Mouse (Mus musculus) CH12.LX (cell line): Measurements from ENCODE around the gene Hsf5. TPM values are rescaled to one million over a fixed set of nuclear protein-coding genes. Genes with fewer than 3 reads are reported as not detected.
A peak's percentile ranks its signal among the peaks of the same experiment; 100 is the strongest.

Experiments
- DNase-seq: peaks from one replicate; pipeline ENCODE4 v3.0.0-alpha.2; 2013; ENCODE audit errors: extremely low read depth
- H3K27ac ChIP-seq: 2 replicates; pipeline ENCODE4 v1.5.1; 2012; ENCODE audit warnings: low read depth, mild to moderate bottlenecking, control low read depth, moderate library complexity; ENCODE audit not compliant: insufficient read depth
- H3K27me3 ChIP-seq: replicated peaks from 2 replicates; pipeline ENCODE3; 2012; ENCODE audit warnings: inconsistent platforms
- H3K36me3 ChIP-seq, 2 experiments: replicated peaks in 1 of 2; 2 replicates each; pipeline versions ENCODE3 to v1.6.1; 2012; ENCODE audit warnings: inconsistent platforms in 1 of 2, low read length in 1 of 2, mild to moderate bottlenecking in 1 of 2, mixed read lengths in 1 of 2, moderate library complexity in 1 of 2; ENCODE audit not compliant: control insufficient read depth in 1 of 2, insufficient read depth in 1 of 2
- H3K4me1 ChIP-seq, 2 experiments: 2 replicates each; pipeline ENCODE4 v1.6.1; 2012; ENCODE audit warnings: inconsistent platforms in 1 of 2, moderate library complexity in 1 of 2; ENCODE audit not compliant: insufficient read depth in 2 of 2, control insufficient read depth in 1 of 2
- H3K4me2 ChIP-seq: 2 replicates; pipeline ENCODE4 v1.6.1; 2012; ENCODE audit warnings: low read depth, mild to moderate bottlenecking, control low read depth; ENCODE audit not compliant: poor library complexity, insufficient read depth, severe bottlenecking
- H3K4me3 ChIP-seq, 3 experiments: fragments of 150-350 bp in 1 of 3; sonication (generic) in 1 of 3; replicated peaks in 1 of 3; 2 replicates each; pipeline versions ENCODE3 to v1.5.1; 2011 to 2012; ENCODE audit warnings: low read depth in 2 of 3, low read length in 2 of 3, mild to moderate bottlenecking in 2 of 3, moderate library complexity in 2 of 3, control low read depth in 1 of 3, improper control_type of control experiment in 1 of 3, inconsistent platforms in 1 of 3, mixed read lengths in 1 of 3; ENCODE audit not compliant: poor library complexity in 1 of 3
- H3K79me2 ChIP-seq: replicated peaks from 2 replicates; pipeline ENCODE4 v1.6.1; 2012; ENCODE audit warnings: mild to moderate bottlenecking, moderate library complexity; ENCODE audit not compliant: control insufficient read depth, poor library complexity, insufficient read depth, severe bottlenecking; ENCODE audit errors: extremely low read depth
- H3K9ac ChIP-seq: 2 replicates; pipeline ENCODE4 v1.6.1; 2012; ENCODE audit warnings: low read depth, mild to moderate bottlenecking, control low read depth, moderate library complexity; ENCODE audit not compliant: insufficient read depth
- H3K9me3 ChIP-seq: replicated peaks from 2 replicates; pipeline ENCODE3; 2012; ENCODE audit warnings: low read length, inconsistent platforms, mixed read lengths
- E2F4 ChIP-seq: IDR thresholded peaks from 2 replicates; pipeline ENCODE4 v1.6.1; 2011; ENCODE audit warnings: low read depth, low read length, improper control_type of control experiment; ENCODE audit not compliant: insufficient replicate concordance
- ELF1 ChIP-seq: IDR thresholded peaks from 2 replicates; pipeline ENCODE4 v1.6.1; 2014; ENCODE audit warnings: low read depth, mild to moderate bottlenecking, inconsistent platforms, low read length, improper control_type of control experiment
- ETS1 ChIP-seq: conservative IDR thresholded peaks from 2 replicates; pipeline ENCODE4 v1.6.1; 2012; ENCODE audit warnings: low read depth, mild to moderate bottlenecking, inconsistent platforms, low read length, improper control_type of control experiment, moderate library complexity
- GABPA ChIP-seq: IDR thresholded peaks from 2 replicates; pipeline ENCODE4 v1.6.1; 2012; ENCODE audit warnings: low read depth, low read length, improper control_type of control experiment, inconsistent platforms; ENCODE audit not compliant: insufficient replicate concordance
- HCFC1 ChIP-seq: IDR thresholded peaks from 2 replicates; pipeline ENCODE4 v1.6.1; 2012; ENCODE audit warnings: low read depth, mild to moderate bottlenecking, inconsistent platforms, low read length, improper control_type of control experiment
- JUN ChIP-seq: IDR thresholded peaks from 2 replicates; pipeline ENCODE4 v1.6.1; 2011; ENCODE audit warnings: low read depth, mild to moderate bottlenecking, low read length, improper control_type of control experiment, moderate library complexity; ENCODE audit not compliant: insufficient read depth
- MAFK ChIP-seq: IDR thresholded peaks from 2 replicates; pipeline ENCODE4 v1.6.1; 2011; ENCODE audit warnings: low read length, improper control_type of control experiment; ENCODE audit not compliant: insufficient replicate concordance
- MAX ChIP-seq: IDR thresholded peaks from 2 replicates; pipeline ENCODE4 v1.6.1; 2011; ENCODE audit warnings: low read length, improper control_type of control experiment
- MXI1 ChIP-seq: IDR thresholded peaks from 2 replicates; pipeline ENCODE4 v1.6.1; 2011; ENCODE audit warnings: mild to moderate bottlenecking, low read depth, low read length, improper control_type of control experiment
- NELFE ChIP-seq: IDR thresholded peaks from 2 replicates; pipeline ENCODE4 v1.6.1; 2011; ENCODE audit warnings: low read depth, low read length, improper control_type of control experiment
- NRF1 ChIP-seq: IDR thresholded peaks from 2 replicates; pipeline ENCODE4 v1.6.1; 2014; ENCODE audit warnings: low read depth, mild to moderate bottlenecking, inconsistent platforms, low read length, improper control_type of control experiment, moderate library complexity
- POLR2A ChIP-seq: IDR thresholded peaks from 2 replicates; pipeline ENCODE4 v1.6.1; 2011; ENCODE audit warnings: low read depth, mild to moderate bottlenecking, improper control_type of control experiment, low read length
- RCOR1 ChIP-seq: conservative IDR thresholded peaks from 2 replicates; pipeline ENCODE4 v1.6.1; 2012; ENCODE audit warnings: low read depth, mild to moderate bottlenecking, inconsistent platforms, low read length, improper control_type of control experiment
- TBP ChIP-seq: conservative IDR thresholded peaks from 2 replicates; pipeline ENCODE4 v1.6.1; 2011; ENCODE audit warnings: low read depth, low read length, improper control_type of control experiment
- TCF12 ChIP-seq: IDR thresholded peaks from 2 replicates; pipeline ENCODE4 v1.6.1; 2014; ENCODE audit warnings: low read depth, mild to moderate bottlenecking, inconsistent platforms, low read length, improper control_type of control experiment
- USF1 ChIP-seq: IDR thresholded peaks from 2 replicates; pipeline ENCODE4 v1.6.1; 2014; ENCODE audit warnings: low read depth, mild to moderate bottlenecking, inconsistent platforms, low read length, improper control_type of control experiment
- ZKSCAN1 ChIP-seq: IDR thresholded peaks from 2 replicates; pipeline ENCODE4 v1.6.1; 2012; ENCODE audit warnings: low read depth, inconsistent platforms, low read length, improper control_type of control experiment, borderline replicate concordance
- ZMIZ1 ChIP-seq: IDR thresholded peaks from 2 replicates; pipeline ENCODE4 v1.6.1; 2012; ENCODE audit warnings: low read depth, mild to moderate bottlenecking, inconsistent platforms, low read length, improper control_type of control experiment
- dilution Hi-C: fragments of 300-500 bp; cut with MboI; formaldehyde crosslinking; loops from 2 replicates; pipeline ENCODE4 v1.14.3; 2020; ENCODE audit warnings: low sequenced_read_pairs; ENCODE audit not compliant: extremely low pct_unique_long_range_greater_than_20kb, extremely low pct_ligation_motif_present
- in situ Hi-C: fragments of 300-500 bp; cut with MboI; formaldehyde crosslinking; loops from 3 replicates; pipeline ENCODE4 v1.14.3; 2019; ENCODE audit warnings: low sequenced_read_pairs, low pct_ligation_motif_present, low pct_unique_long_range_greater_than_20kb, mixed read lengths
- polyA plus RNA-seq: library from polyadenylated mRNA; unstranded; fragments of >175 nt; gene quantifications from 2 replicates; pipeline ENCODE4 v1.2.1, GENCODE M21; 2012; ENCODE audit warnings: low read depth; ENCODE audit not compliant: insufficient read length
- total RNA-seq, 2 experiments: library from RNA; depleted of rRNA; stranded (reverse); fragments of 300-350 nt in 1 of 2; fragments of >200 nt in 1 of 2; gene quantifications; 2 replicates each; pipeline ENCODE4 v1.2.3; 2012 to 2014

Gene Hsf5
- total and polyA plus RNA-seq, 3 experiments = 0.04 TPM; not detected in 2

DNA sequence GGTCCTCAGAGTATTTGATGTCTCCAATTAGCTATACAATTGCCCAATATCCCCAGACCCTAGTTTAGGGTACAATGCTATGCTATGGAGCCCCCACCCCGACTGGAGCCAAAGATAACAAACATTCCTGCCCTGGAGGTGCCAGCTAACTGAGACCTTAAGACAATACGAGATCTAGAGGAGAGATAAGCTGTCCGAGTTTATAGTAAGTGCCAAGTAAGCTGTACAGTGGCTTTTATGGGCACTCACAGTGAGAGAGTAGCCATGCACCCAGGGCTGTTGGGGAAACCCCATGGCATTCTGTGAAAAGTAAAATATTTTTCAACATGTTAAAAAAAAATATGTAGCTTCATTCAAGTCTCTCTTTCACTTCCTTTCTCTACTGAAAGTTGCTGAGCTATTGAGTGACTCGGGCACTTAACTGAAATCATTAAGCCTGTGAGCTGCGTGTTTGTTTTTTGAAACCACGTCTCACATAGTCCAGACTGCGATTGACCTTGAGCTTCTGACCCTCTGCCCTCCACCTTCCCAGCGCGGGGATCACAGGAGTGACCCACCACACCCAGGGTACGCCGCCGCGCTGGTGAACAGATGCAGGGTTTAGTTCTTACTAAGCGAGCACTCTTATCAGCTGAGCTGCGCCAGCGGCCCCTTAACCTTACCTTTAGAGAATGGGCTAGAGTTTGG lies 73.2 kb downstream of the Hsf5 start (continued):
- TF ChIP-seq USF1 (no peak), MAFK (peak; percentile 80), GABPA (no peak), HCFC1 (peak; percentile 38; the same call in 1 of the 2 replicates), E2F4 (peak; percentile 43; the same call in 1 of the 2 replicates), ZMIZ1 (no peak)

DNA sequence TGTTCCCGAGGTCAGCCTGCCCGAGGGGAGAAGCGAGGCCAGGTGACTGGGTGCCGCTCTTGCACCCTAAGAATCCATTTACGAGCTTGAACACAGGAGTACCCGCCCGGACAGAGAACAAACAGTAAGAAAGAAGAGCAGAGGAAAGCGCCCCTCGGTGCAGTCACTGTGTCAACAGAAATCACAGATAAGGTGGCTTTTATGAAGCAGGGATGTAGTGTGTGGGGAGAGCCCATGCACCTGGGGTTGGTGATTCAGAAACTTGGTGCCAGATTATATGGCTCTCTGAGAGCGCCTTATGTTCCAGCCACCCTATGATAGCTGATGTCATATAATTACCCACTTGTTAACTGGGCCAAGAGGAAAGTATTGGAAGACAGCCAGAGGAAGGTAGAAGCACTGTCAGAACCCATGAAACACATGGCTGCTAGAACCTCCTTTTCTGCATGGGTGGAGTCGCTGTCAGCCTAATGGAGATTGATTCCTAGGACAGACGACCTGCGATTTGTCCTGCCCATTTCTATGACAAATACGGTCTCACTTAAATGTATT lies 80.2 kb downstream of the Hsf5 start:
- Histone ChIP-seq H3K9me3 (no peaks in the 10 kb centered on the region), H3K79me2 (peaks cover 72% of the 10 kb centered on the region), H3K4me3 (no peak overlapping the region), H3K4me2 (no peak overlapping the region), H3K9ac (no peak overlapping the region), H3K27ac (no peak overlapping the region), H3K4me1 (peaks cover 8 to 50% of the 10 kb centered on the region in 2 experiments; a peak in 2 of 4 replicates), H3K27me3 (no peaks in the 10 kb centered on the region), H3K36me3 (peaks cover 13 to 71% of the 10 kb centered on the region in 2 experiments)
- TF ChIP-seq JUN (no peak), NELFE (no peak), ZKSCAN1 (no peak), ETS1 (no peak), TBP (no peak), MAX (no peak), MAFK (no peak), NRF1 (no peak), TCF12 (no peak), RCOR1 (no peak), MXI1 (no peak), POLR2A (no peak), ELF1 (no peak)
- in situ Hi-C loops = no loop called here
- dilution Hi-C loops = no loop called here
- no peak for DNase-seq
